8 mouse cellular contexts compared by ENCODE assay signal in the genomic region with DNA sequence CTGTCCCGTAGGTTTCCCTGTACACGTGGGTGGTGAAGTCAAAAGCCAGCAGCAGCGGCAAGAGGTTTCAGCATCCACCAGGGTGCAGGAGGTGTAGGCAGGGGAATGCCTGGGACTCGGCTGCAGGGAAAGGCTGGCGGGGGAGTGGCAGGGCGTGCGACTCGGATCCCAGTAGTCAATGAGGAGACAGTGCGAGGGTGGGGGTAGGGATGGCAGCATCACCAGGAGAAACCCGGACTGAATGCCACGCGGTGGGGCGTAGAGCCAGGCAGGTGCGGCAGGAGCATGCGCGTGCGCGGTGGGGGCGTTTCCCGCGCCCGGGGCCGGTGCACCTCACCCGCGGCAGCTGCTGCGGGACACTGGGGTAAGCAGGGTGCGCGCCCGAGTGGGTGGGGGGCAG. TPM values are rescaled to one million over a fixed set of nuclear protein-coding genes. Genes with fewer than 3 reads are reported as not detected.
DNase-seq lines count a peak whose midpoint lies in the region; ATAC-seq and TF ChIP-seq lines count a peak whose summit lies in the region.

Gene L3mbtl4, plus strand, starts transcription at position 271 of the 400 bp plus-strand sequence.

- H3K9me3 ChIP-seq in ES-E14 (ENCODE audit: control insufficient read depth, insufficient read depth, low read depth, low read length) = no peaks in the 10 kb centered on the region
- H3K9me3 ChIP-seq in hindbrain, embryonic 16.5 days (ENCODE audit: control insufficient read depth, low read length) = no peaks in the 10 kb centered on the region
- H3K9me3 ChIP-seq in limb, embryonic 15.5 days = no peaks in the 10 kb centered on the region

- no peak within 1 kb of the TSS for H3K27ac ChIP-seq in ES-E14 (ENCODE audit: insufficient read depth, low read depth, low read length, poor library complexity, severe bottlenecking)
- no peak within 1 kb of the TSS for H3K27ac ChIP-seq in hindbrain, embryonic 16.5 days (ENCODE audit: low read depth, low read length)
- no peak within 1 kb of the TSS for H3K27ac ChIP-seq in limb, embryonic 15.5 days

- intact Hi-C loops in gastrocnemius, postnatal 36 days (cut with DNase I) = no loop called here

- in situ Hi-C loops in ES-E14 (cut with MboI; ENCODE audit: low sequenced_read_pairs in 2 of 2, unreplicated experiment in 2 of 2) = no loop called here

- no peaks in the 10 kb centered on the region for H3K27me3 ChIP-seq in hindbrain, embryonic 16.5 days (replicated peaks; ENCODE audit: control insufficient read depth, insufficient read depth, low read length)
- peaks cover 18% of the 10 kb centered on the region for H3K27me3 ChIP-seq in limb, embryonic 15.5 days

- H3K9ac ChIP-seq in ES-E14 (ENCODE audit: insufficient read depth, low read depth, low read length, poor library complexity, severe bottlenecking) = no peak within 1 kb of the TSS
- H3K9ac ChIP-seq in hindbrain, embryonic 16.5 days (ENCODE audit: low read depth, low read length) = peak within 1 kb of the TSS; percentile 75
- 0 out of 2 replicates have a peak within 1 kb of the TSS, but pooled peaks have one; percentile 20 for H3K9ac ChIP-seq in limb, embryonic 15.5 days

- peak; percentile 92 for ATAC-seq in hindbrain, embryonic 16.5 days
- ATAC-seq in limb, embryonic 15.5 days (ENCODE audit: insufficient number of reproducible peaks, low FRiP score, low TSS enrichment, low read depth) = no peak

- H3K36me3 ChIP-seq in ES-E14 (ENCODE audit: control insufficient read depth, insufficient read depth, low read length, poor library complexity, severe bottlenecking) = no peaks in the 10 kb centered on the region
- no peaks in the 10 kb centered on the region for H3K36me3 ChIP-seq in hindbrain, embryonic 16.5 days (ENCODE audit: control insufficient read depth, insufficient read depth, low read length)
- H3K36me3 ChIP-seq in limb, embryonic 15.5 days = no peaks in the 10 kb centered on the region

- under 1% methylated on average over 19 of the region's 29 CpGs for WGBS in hindbrain, embryonic 16.5 days
- WGBS in limb, embryonic 15.5 days = under 1% methylated on average over 28 of the region's 29 CpGs

- no peaks in the 10 kb centered on the region for H3K4me1 ChIP-seq in ES-E14 (ENCODE audit: control insufficient read depth in 2 of 2, insufficient read depth in 2 of 2, low read length in 2 of 2, poor library complexity in 1 of 2)
- H3K4me1 ChIP-seq in hindbrain, embryonic 16.5 days (ENCODE audit: control insufficient read depth, insufficient read depth, low read depth, low read length) = peaks cover 5% of the 10 kb centered on the region
- H3K4me1 ChIP-seq in limb, embryonic 15.5 days = peaks cover 9% of the 10 kb centered on the region

- H3K4me3 ChIP-seq in ES-E14 (ENCODE audit: insufficient read depth in 1 of 2, low read depth in 1 of 2, low read length in 2 of 2, poor library complexity in 1 of 2, severe bottlenecking in 1 of 2) = peak within 1 kb of the TSS; percentile 40 to 55
- H3K4me3 ChIP-seq in hindbrain, embryonic 16.5 days (ENCODE audit: low read length) = peak within 1 kb of the TSS; percentile 64
- peak within 1 kb of the TSS; percentile 43 for H3K4me3 ChIP-seq in limb, embryonic 15.5 days

- peak within 1 kb of the TSS; percentile 97 for H3K4me2 ChIP-seq in hindbrain, embryonic 16.5 days (ENCODE audit: low read length)
- peak within 1 kb of the TSS; percentile 94 for H3K4me2 ChIP-seq in limb, embryonic 15.5 days

- DNase-seq in gastrocnemius, postnatal 10 days = peak; percentile 9
- no peak for DNase-seq in gastrocnemius, postnatal 36 days
- no peak for DNase-seq in ES-E14 (ENCODE audit: low read depth, low spot score)
- peak; percentile 14 for DNase-seq in embryo, embryonic 11.5 days (ENCODE audit: low read depth, low spot score)
- peak; percentile 63 for DNase-seq in retina, embryonic 14.5 days (ENCODE audit: low spot score)
- no peak for DNase-seq in layer of hippocampus, adult 11-12 months (ENCODE audit: low spot score)

TF ChIP-seq in ES-E14, 5 proteins besides CTCF, POLR2A, EP300 and RAD21:
- TF ChIP-seq CHD2 (IDR thresholded peaks at IDR 0.05; ENCODE audit: low read depth, low read length) (no peak), ZC3H11A (IDR thresholded peaks at IDR 0.05; ENCODE audit: borderline replicate concordance, low read depth, low read length) (no peak), ZNF384 (IDR thresholded peaks at IDR 0.05; ENCODE audit: low read depth, low read length) (no peak), HCFC1 (IDR thresholded peaks at IDR 0.05; ENCODE audit: borderline replicate concordance, insufficient read depth, low read length) (no peak), MAFK (IDR thresholded peaks at IDR 0.05; ENCODE audit: insufficient read depth, low read depth, low read length) (no peak)

RNA-seq across cellular contexts. Expression of gene L3mbtl4, which starts in this region (rescaled TPM):
- under 1 TPM in 1 of 2 experiments, not detected in 1; 0.09 TPM for total RNA-seq in gastrocnemius, postnatal 10 days (2021)
- total RNA-seq in gastrocnemius, postnatal 36 days (2021) = under 1 TPM in 1 of 2 experiments, not detected in 1; 0.22 TPM
- not detected in 2 replicates for total RNA-seq in ES-E14 (2012; rRNA removed)
- polyA plus RNA-seq in hindbrain, embryonic 16.5 days (2015; fragmentation: Nextera tagmentation; extraction: Ambion mirVana) = 5.2 and 6.6 TPM in 2 replicates
- 0.13 and 0.24 TPM in 2 replicates for polyA plus RNA-seq in limb, embryonic 15.5 days (2015; fragmentation: Nextera tagmentation; extraction: Ambion mirVana)

Comparison
In these comparisons a context has a peak if more than half of its experiments do, and no peak if none do; other contexts are left out.
1. Peak in DNase-seq in gastrocnemius, postnatal 10 days; RNA of the gene not detected or under 1 TPM.
2. DNase-seq: peak in embryo, embryonic 11.5 days (single experiment) and retina, embryonic 14.5 days (single experiment); none in gastrocnemius, postnatal 36 days (0 of 2), ES-E14 (single experiment) and layer of hippocampus, adult 11-12 months (single experiment).
3. Peak in every context shown above with its lines, with median percentiles within 50 percentile points of each other: H3K4me3 ChIP-seq.